Mouse (Mus musculus): ENCODE measurements around the gene Prdm10. TPM values are rescaled to one million over a fixed set of nuclear protein-coding genes. Genes with fewer than 3 reads are reported as not detected.

Prdm10 gene
- 1 to 10 TPM; 3.4 to 5.7 TPM for total RNA-seq (2021)
- long read RNA-seq, experiment 1, partial matches to known transcripts: 0 of 3 reads
- long read RNA-seq, experiment 1, other reads (novel, unspliced or antisense): 3 of 3 reads
- long read RNA-seq, experiment 2, partial matches to known transcripts: 0 of 2 reads
- long read RNA-seq, experiment 2, other reads (novel, unspliced or antisense): 2 of 2 reads

- peak; percentile 94 for DNase-seq
Measured at GRCm38 (mm10) chr9:31280366-31281010, at the start of gene Prdm10. Gene Prdm10, plus strand, starts transcription at chr9:31280538.

- DNase-seq: no peak
Measured at GRCm38 (mm10) chr9:31235030-31235429, 45.3 kb upstream of the Prdm10 start.

- DNase-seq: no peak
Measured at GRCm38 (mm10) chr9:31235489-31235888, 44.8 kb upstream of the Prdm10 start.

DNA sequence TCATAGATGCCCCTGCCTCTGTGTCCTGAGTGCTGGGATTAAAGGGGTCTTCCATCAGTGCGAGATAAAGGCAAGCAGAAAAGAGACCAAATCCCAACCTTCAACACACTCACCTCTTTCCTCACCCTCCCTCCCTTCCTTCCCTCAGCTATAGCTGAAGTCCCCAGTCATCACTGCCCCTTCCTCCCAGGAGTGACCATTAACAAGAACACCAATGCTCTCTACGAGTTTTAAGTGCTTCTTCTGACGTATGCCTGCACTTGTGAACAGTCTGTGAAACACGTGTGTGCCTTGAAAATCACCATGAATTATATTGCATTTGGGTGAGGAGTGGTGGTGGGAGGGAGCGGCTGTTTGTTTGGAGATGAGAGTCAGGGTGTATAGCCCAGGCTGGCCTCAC, 44.3 kb upstream of the Prdm10 start:
- DNase-seq: no peak

DNA sequence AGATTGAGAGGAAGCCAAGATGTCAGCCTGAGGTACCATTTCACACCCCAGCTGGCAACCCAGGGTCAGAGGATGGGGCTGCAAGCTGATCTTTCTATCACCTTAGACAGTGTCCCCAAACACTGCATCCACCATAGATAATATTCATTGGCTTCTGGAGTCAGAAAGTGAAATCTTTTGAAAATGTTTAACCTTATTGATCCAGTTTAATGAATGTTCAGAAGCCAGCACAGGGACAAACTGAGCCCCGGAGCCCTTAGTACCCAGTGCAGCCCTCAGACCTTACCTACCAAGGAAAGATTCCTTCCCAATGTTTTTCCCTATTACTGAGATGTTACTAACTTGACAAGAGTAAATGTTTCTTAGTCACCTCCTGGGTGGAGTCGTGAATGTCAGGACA, 41.8 kb upstream of the Prdm10 start:
- no peak for DNase-seq

GRCm38 (mm10) chr9:31239551-31239950, 40.8 kb upstream of the Prdm10 start:
- no peak for DNase-seq

DNA sequence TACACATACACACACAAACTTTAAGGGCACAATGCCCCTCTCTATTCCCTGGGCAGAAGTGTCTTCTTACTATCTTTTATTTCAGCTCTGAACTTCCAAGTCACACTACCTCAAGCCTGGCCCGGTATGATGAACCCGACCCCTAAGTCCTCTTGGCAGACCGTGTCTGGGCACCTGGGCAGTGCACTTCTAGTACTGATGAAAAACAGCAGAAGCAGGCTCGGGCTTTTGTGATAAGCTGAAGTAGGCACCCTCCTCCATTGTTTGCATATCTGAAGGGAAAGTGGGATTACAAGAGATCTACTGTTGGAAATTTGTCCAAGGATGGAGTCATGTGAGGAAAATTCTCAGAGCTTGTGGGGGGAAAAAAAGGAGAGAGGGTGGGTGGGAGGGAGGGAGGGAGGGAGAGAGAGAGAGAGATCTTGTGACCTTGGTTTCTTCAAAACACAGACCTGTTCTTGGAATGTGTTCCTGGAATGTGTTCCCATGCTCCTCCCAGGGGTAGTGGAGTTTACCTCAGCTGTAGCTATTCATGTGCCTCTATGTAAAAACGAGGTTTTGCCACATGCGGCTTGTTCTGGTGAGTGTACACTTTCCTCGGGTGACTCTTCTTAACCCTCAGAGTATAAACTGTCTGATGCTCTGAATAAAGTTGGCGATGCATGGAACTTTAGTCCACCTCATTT, 39.7 kb upstream of the Prdm10 start:
- DNase-seq: no peak

GRCm38 (mm10) chr9:31241208-31241699, 39.1 kb upstream of the Prdm10 start:
- DNase-seq: no peak

- DNase-seq: no peak
Measured at GRCm38 (mm10) chr9:31243306-31243938, 36.9 kb upstream of the Prdm10 start.

GRCm38 (mm10) chr9:31243939-31244333, 36.4 kb upstream of the Prdm10 start:
- DNase-seq: no peak

DNA sequence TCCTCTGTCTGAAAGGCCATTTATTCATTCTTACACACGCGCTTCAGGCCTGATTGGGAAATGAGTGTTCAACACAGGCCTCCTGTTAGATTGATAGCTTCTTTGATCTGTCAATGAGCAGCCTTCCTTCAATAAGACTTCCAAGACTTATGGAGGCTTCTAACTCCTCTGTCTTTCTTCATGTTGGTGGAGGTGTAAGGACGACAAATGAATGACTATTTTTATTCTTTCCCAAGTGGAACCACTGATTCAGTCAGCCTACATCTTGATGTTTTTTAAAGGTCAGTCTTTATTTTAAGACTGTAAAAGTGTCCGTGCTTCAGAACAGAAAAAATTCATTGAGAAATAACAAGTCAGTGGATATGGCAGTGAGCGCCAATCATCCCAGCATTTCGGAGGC, 35.3 kb upstream of the Prdm10 start:
- no peak for DNase-seq

DNA sequence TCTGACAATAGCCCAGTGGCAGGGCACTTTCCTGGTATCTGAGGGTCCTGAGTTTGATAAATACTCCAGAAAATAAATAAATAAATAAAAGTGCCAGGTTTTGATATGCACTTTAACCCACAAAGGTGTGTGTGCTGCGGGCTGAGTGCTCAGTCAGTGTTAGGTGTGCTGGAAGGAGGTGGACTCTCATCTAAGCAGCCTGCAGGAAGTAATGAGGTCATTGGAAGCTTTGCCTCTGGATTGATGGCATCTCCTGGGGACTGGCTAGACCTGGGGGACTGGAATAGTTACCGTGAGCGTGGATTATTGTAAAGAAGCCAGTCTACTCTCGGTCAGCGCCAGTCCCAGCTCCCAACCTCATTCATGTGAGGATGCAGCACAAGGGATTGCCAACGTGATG, 33.9 kb upstream of the Prdm10 start:
- no peak for DNase-seq

DNA sequence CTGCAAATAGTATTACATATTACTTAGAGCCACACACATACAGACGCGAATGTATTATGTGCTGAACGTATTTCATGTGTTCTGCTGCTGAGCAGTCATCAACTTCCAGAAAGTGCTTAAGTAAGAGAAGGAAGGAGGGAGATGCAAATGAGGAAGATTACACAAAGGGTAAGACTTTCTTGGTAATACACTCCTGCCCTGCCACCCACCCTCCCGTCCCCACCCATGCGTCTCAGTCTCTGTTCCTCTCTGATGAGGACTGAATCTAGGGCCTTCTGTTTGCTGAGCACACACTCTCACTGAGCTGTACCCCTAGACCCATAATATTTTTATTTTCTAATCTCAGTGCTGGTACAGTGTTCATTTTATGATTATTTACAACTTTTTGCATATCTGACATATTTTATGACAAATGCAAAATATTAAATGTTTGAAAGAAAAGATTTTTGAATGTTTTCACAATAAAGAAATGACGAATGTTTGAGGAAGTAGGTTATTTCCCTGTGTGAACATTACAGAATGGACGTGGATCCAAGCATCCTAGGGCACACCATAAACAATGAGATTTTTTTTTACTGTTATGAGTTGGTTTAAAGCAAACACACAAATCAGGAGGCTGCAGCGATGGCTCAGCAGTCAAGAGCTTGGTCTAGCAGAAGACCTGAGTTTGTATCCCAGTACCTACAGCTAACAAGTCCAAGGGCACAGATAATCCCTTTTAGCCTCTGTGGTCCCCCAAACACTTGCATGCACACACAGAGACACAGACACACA, 32.7 kb upstream of the Prdm10 start:
- DNase-seq: no peak

DNA sequence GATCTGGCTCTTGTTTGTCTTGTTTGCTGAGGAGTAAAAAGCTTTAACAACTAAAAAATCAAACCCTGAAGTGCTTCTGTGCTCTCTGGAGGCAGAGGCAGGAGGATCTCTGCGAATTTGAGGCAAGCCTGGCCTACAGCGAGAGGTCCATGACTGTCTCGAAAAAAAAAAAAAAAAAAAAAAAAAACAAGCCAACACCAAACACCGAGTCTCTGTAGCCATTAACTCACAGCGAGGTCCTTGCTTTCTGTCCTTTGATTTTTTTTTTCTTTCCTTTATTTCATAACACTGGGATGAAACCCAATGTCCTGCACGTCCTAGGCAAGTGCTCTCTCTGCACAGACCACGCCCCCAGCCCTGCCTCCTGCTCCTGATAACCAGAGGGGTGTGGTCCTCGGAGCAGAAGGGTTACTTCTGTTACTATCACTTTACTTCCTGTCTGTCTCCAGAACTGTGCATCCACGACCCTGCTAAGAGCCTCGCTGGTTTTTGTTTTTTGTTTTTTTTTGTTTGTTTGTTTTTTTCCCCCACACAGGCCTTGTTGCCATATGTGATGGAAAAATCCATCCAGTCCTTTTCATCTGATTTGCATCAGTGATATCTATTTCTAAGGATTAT, 28.0 kb upstream of the Prdm10 start:
- no peak for DNase-seq

DNA sequence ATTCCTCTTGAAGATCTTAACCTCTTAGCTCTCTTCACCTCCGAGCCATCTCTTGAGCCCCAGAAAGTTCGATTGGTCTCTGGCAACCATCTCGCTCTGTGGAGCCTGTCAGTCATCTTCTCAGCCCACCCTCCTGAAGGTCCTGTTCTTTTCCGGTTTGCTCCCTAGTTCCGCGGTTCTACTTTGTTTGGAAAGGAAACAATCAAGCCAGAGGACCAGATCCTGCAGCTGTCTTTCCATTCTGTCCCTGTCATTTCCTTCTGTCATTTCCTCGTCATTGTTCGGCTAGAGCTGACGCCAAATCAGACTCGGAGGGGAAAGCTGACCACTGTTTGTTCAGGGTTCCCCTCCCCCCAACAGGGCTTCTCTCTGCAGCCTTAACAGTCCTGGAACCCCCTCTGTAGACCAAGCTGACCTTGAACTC, 27.0 kb upstream of the Prdm10 start:
- DNase-seq: peak; percentile 14

GRCm38 (mm10) chr9:31253866-31254696, 26.3 kb upstream of the Prdm10 start:
- DNase-seq: no peak

GRCm38 (mm10) chr9:31254697-31255004, 25.7 kb upstream of the Prdm10 start:
- DNase-seq: no peak

GRCm38 (mm10) chr9:31255953-31256352, 24.4 kb upstream of the Prdm10 start:
- no peak for DNase-seq

DNA sequence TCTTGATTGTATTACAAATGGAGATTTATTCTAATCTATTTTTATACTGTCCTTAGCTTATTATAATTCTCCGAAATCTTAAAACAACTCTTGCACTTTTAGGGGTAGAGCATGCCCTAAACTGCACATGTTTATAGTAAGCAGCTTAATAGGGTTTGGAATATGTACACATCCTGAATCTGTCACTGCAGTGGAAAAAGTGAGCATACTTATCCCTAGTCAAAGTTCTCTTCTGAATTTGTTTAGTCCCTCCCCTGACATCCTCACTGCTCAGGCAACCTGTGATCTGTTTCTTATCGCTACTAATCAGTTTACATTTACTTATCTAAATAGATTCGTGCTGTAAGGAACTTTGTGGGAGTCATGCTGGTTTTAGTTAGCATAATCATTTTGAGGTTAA, 22.1 kb upstream of the Prdm10 start:
- DNase-seq: no peak

GRCm38 (mm10) chr9:31260219-31260618, 20.1 kb upstream of the Prdm10 start:
- DNase-seq: no peak

All from gastrocnemius, postnatal 10 days (tissue).